Mouse (Mus musculus) erythroblast, embryonic 14.5 days (primary cell): ENCODE results near the gene Rnf5.

ENCODE experiments used
- GATA1 ChIP-seq: IDR thresholded peaks from 2 replicates; pipeline ENCODE4 v1.6.1; 2012; ENCODE audit warnings: low read length, inconsistent platforms, mixed read lengths
- TAL1 ChIP-seq: IDR thresholded peaks from 3 replicates; pipeline ENCODE4 v1.6.1; 2012; ENCODE audit warnings: low read length, inconsistent platforms, mixed read lengths

DNA sequence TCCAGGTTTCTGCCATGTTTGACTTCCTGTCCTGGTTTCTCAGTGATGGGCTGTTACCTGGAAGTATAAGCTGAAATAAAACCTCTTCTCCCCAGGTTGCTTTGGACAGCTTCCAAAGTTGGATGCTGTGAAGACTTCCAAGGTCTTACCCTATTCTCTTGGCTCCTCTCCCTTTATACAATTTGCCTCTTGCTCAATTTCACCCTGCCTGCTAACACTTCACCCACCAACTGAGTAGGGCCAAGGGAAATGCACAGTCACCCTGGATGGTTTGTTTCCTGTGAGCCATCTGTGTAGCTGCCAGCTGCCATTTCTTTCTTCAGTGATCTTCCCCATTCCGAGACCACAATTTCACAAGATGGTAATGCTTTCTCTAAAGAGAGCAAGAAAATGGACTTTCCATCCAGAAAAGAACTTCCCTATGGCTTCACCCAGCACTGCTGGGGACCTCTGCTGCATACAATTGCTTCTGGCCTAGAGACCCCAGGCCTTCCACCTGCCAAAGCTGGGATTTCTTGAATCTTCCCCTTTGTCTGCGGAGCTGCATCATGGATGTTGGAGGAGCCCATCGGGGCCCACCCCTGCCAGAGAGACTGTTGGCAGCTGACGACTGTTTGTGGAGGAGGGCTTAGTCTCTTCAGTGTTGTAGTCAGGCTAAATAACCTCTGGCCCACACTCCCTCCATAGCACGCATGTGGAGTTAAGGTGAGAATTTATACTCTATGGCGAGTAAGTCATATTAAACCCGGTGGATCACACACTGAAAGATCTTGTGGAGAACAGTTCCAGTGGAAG lies 36.2 kb upstream of the Rnf5 start:
- TF ChIP-seq GATA1 (no peak), TAL1 (no peak)
